Mouse (Mus musculus): ENCODE data around the gene Aco2.

The Aco2 gene

DNA sequence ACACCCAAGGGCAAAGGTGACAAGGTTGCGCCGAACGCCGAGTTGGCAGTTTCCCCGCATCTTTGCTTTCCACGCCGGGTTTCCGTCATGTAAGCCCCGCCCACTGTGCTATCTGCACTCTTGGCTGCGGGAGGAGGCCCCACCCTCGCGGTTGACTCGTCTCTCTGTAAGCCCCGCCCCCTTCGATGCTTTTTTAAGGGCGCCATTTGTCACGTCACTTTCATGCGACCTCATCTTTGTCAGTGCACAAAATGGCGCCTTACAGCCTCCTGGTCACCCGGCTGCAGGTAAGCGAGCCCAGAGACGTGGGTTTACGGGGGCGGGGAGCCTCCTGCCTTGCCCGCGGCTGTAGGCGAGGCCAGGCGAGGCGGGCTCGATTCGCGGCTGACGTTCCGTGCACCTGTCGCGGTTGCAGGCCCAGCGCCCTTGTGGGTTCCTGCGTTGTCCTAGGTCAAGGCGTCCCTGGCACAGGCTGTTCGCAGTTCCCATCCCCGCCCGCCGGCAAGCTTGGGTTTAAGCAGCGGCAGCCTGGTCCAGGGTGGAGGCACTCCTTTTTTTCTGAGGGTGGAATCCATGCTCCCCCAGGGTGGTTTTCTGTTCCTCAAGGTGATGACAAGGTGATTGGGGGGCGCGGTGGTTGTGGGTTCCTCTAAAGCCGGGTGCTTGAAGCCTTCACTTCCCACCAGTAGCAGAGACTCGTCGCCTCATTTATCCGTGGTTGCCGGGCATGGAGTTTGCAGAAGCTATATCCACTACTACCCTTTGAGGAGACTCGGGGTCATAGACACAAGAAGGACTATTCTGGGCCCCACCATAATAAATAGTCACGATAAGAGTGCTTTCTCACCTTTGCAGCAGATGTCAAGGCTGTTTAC, at the start of gene Aco2:
TSS of gene Aco2 (plus strand) at position 48 of the 875 bp plus-strand sequence.
- DNase-seq (ENCODE audit: low spot score): peak; percentile 99

DNA sequence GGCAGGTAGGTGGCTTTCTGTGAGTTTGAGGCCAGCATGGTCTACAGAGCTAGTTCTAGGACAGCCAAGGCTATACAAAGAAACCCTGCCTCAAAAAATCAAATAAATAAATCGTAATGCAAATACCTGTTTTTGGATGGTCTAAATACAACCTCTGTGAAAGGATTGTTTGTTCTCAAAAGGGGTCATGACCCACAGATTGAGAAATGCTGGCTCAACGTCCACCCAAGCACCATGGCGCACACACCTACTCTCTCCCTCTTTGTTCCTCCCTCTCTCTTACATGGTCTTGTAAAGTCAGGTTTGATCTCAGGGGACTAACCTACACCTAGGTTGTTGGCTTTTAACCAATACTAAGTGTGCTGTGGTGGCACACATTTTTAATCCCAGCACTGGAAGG, 49.5 kb upstream of the Aco2 start:
- no peak for DNase-seq (ENCODE audit: low spot score)

DNA sequence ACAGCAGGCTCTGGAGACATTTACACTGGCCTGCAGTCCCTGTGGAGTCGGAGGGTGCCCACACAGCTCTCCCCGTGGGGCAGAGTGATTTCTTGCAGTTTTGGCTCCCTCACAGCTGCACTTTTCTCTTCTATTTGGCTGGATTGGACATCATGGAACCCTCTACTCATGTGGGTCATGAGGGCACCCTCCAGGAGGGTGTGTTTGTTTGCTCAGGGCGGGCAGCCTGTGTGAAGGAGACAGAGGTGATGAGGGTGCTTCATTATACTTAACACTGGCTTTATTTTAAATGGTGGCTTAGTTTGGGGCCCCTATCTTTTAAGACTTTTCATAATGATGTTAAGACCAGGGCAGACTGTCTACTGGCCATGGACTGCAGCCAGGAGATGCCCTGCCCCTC, 47.3 kb upstream of the Aco2 start:
- DNase-seq (ENCODE audit: low spot score): no peak

DNA sequence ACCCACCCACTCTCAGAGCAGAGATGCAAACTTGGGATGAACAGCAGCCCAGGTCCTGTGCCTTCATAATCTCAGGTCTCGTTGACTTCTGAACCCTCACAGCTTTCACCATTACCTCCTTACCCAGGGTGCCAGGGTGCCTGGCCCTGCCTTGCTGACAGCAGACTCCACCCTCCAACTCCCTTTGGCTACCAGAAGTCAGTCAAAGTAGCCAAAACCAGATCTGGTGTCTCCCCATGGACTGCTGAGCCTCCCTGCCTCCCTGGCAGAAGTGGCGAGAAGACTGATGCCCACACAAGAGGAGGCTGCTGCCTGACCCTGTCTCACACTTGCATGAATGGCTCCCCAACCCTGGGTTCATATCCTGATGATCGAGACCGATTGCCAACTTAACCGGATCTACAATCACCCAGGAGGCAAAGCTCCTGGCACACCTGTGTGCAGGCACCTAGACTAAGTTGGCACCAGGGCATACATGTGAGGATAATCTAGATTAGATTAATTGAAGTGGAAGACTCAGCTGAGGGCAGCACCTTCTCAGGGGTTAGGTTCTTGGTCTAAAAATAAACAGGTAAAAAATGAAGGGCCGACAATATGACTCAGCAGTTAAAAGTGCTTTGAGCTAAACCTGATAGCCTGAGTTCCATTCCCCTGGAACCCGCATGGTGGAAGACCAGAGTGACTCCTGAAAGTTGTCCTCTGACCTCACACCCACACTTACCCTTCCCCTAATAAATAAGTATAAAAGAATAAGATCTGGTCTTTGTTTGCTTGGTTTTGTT, 43.5 kb upstream of the Aco2 start:
- no peak for DNase-seq (ENCODE audit: low spot score)

DNA sequence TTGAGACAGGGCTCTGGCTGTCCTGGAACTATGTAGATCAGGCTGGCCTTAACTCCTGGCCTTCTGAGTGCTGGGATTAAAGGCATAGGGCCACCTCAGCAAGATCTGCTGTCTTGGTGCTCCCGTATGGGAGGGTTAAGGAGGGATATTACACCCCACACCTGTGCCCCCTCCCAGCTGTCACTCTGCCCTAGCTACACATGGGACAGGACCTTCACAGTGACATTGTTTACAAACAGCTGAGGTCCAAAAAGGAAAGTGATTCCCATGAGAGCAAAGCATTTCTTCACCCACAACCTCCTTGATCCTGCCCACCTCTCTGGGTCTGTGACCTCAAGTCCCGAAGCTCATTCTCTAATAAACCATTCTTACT, 42.9 kb upstream of the Aco2 start:
- no peak for DNase-seq (ENCODE audit: low spot score)

DNA sequence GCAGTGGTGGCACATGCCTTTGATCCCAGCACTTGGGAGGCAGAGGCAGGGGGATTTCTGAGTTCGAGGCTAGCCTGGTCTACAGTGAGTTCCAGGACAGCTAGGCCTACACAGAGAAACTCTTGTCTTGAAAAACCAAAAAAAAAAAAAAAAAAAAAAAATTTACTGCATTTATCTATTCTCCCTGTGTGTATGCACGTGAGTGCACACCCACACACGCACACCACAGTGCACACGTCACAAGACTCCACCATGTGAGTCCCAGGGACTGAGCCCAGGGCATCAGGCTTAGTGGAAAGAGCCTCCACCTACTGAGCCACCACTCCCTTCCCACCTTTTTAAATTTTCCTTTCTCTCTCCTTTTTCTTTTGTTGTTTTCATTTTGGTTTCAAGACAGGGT, 41.6 kb upstream of the Aco2 start:
- no peak for DNase-seq (ENCODE audit: low spot score)

DNA sequence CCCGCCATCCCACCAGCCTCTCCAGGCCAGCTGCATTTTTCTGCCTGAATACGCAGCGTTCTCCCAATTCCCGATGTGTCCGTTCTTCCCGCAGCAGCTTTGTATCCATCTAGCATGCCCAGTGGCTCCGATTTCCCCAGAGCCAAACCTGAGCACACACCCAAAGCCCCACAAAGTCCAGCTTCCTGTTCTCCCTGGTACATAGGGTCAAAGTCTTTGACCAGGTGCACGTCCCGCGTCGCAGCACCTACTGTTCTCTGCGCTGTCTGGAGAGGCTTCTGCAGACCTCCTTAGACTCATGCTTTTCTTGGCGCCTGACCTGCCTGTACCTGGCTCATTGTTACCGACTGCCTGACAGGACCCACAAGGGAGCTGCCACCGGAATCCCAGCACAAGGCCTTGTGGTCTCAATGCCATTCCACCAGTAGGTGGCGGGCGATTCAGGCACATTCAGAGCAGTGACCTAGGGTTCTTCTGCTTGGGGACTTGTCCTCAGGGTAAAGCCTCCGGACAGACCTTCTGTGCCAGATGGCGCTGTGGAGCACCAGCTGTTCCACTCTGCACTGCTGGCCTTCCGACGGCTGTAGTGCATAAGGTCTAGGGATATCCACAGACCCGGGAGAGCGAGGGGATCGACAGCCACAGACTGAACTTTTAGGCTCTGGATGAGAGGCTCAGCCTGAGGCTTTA, 40.8 kb upstream of the Aco2 start:
- peak; percentile 86 for DNase-seq (ENCODE audit: low spot score)

DNA sequence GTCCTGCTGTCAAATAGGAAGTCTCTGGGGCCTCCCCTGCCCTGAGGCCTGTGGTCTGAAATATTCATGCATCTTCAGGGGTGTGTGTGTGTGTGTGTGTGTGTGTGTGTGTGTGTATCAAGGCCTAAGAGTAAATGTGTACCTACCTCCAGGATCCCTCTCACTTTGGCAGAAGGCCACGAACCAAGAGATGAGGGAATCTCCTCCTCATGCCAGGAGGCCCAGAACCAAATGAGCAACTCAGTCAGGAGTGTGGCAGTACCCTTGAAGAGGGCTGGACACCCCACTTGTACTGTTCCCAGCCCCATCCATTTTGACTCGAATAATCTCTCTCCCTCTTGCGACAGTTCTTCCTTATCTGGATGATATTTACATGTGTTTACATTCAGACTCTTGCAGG, 39.9 kb upstream of the Aco2 start:
- DNase-seq (ENCODE audit: low spot score): no peak

DNA sequence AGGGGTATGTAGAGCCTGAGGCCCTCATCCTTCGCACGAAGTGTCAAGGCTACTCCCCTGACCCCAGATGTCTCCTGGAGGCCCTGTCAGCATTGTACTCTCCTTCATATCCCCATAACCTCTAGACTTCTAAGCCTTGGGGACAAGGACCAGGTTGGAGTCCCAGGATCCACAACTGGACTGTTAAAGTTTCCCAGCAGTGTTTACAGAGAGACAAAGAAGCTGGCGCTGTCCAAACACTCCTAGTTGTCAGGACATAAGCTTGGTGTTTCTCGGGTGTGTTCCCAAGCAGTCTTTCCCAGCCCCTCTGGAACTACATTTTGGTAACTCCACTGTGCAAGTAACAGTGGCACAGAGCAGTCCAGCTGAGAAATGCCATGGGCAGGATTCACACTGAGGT, 38.6 kb upstream of the Aco2 start:
- DNase-seq (ENCODE audit: low spot score): no peak

DNA sequence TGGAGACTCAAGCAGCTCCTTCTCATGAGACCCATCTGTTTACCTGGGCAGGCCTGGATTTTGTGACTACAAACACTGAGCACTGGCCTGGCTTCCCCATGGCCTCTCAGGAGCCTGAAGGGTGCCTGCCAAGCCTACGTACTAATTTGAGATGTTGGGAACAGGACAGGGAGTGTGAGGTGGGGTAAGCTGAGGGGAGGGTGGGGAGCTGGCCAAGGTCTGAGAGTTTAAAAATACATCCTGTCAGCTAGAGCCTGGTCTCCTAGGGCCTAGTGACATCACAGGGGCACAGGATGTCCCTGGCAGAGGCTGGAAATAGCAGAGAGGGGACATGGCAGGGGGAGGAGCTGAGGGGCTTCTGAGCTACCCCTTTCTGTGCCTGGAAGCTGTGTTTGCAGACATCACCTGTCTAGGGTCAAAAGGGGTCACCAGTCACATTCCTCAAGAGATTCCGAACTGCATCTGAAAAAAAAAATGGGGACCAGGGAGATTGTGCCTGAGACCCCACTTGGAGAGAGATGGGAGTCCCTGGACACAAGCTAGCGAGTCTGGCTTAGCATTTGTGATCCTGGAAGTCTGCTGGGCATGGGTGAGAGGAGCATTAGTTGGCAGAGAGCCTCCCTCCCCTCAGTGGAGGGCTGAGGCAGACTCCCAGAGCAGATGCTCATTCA, 37.8 kb upstream of the Aco2 start:
- DNase-seq (ENCODE audit: low spot score): no peak

DNA sequence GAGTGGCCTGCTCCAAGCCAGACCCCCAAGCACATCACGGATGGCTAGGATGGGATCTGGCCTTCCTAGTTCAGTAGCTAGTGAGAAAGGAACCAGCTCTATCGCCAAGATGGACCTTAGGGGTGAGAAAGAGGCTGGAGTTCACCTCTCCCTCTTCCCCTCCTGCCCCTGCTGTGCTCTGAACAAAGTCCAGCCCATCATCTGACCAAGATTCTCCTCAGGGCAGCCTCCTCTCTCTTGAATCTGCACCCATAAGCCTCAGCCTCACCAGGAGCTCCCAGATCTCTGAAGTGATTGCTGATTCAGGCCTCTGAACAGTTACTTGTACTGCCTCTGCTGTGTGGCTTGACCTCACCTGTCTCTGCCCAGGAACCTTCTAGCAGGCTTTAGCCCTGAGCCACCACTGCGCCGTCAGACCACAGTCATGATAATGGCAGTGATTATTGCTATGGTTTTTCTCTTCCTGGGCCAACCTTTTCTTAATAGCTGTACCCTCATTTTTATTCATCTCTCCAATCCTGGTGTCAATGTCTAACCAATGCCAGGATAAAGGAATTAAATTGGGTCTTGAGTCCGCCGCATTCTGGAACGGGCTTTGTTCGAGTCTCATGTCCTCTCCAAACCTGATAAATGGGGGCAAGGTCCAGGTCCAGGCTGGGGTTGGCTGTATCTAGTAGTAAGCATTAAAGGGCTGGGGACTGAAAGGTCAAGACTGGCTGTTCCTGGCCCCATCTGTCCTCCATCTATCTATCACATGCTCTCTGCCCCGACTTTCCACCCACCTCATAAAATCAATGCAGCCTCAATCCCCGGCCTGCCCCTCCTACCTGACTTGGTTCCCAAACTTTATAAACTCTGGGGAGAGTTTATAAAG, 36.9 kb upstream of the Aco2 start:
- no peak for DNase-seq (ENCODE audit: low spot score)

DNA sequence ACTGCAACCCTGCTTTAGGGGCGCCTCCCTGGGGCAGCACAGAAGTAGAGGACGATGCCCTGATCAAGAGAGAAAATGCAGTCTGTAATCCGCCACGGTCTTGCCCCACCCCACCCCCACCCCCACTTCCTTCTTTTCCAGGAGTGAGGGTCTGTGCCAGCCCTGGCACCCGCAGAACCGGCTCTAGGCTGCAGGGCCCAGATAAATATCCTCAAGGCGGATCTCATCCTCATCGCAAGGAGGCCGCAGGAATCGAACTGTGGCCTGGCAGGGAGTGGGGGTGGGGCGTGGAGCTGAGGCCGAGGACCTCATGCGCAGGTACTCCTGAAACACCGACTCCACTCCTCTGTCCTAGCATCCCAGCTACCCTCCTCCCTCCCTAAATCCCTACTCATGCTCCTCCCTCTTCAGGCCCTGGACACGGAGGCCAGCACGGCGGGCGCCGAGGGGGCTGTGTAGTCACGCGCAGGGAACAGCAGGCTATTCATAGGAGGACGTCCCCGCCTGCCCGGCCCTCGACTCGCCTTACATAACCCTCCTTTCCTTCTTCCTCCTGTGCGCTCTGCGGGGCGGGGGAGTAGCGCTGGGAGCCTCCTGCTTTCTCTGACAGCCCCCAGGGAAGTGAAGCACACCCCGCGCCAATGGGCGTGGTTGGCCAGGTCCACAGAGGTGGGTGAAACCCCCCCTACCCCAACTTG, 35.8 kb upstream of the Aco2 start:
- DNase-seq (ENCODE audit: low spot score): peak; percentile 64

DNA sequence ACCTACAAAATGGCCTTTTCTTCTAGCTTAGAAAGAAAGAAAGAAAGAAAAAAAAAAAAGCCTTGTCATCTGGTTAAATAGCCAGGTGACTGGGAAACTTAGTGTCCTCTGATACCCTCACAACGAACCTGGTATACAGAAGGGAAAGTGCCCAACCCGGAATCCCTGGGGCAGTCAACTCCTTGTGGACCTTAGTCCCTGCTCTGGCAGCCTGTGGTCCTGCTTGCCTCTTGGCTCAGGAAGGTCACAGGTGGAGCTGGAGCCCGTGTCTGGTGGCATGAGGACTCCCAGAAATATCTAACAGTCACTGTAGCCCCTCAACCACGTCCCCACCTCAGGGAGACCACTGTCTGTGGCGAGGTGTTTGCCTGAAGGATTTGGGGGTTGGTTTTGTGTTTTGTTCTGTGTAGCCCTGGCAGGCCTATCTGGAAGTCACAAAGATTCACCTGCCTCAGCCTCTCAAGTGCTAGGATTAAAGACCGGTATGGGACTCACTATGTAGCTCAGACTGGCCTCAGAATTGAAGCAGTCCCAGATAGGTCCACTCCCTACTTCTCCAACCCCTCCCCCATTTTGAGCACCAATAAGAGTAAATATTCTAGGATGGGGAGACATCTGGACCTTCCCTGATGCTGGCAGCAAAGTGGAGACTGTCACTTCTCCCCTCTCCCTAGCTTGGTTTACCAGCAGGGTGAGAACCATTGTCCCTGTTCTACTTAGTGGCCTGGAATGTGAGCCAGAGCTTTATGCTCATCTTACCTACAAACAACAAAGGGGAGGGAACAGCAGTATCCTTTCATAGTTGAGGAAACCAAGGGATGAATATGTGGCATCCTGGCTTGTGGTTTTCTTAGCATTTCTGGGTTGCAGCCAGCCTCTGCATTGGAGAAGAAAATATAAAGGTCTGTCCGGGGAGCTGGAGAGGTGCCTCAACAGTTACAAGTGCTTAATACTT, 34.9 kb upstream of the Aco2 start:
- no peak for DNase-seq (ENCODE audit: low spot score)

DNA sequence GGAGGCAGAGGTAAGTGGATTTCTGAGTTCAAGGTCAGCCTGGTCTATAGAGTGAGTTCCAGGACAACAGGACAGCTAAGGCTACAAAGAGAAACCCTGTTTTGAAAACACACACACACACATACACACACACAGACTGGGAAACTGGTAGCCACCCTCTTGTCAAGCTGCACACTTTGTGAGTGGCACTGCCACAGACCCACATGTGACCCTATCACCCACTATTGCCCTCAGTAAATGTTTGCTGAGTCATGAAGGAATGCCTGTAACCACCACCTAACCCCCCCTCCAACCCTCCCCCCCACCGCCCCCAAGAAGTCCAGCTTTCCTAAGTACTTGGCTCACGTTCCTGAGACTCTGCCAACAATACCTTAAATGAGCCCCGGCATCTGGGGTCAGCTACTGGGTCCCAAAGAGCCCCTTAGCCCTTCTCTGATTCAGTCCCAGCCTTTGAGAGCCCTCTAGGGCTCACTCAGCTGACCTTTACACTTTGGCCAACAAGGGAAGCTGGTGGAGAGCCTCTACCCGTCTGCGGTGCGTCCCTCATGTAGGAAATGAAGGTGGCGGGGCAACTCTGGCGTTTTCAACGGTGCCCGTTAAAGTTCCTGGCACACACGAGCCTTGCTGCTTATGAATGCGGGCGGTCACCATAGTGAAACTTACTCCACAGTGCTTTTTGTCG, 33.4 kb upstream of the Aco2 start:
- DNase-seq (ENCODE audit: low spot score): no peak

DNA sequence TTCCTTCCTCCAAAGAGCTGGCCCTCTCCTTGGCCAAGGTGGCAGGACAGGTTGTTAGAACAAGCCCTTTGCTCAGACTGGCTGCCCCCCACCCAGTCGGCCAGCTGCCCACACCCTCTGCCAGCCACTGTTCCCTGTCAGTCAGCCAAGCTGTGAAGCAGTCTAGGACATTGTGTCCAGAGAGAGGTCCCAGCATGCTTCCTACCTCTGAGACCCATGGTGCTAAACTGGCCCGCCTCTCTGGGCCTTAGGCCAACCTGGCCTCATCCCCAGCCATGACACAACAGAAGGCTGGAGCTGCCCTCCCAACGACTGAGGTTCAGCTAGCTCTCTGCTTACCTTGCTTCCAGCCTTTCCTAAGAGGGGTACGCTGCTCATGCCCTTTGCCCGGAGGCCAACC, 32.5 kb upstream of the Aco2 start:
- DNase-seq (ENCODE audit: low spot score): peak; percentile 54

DNA sequence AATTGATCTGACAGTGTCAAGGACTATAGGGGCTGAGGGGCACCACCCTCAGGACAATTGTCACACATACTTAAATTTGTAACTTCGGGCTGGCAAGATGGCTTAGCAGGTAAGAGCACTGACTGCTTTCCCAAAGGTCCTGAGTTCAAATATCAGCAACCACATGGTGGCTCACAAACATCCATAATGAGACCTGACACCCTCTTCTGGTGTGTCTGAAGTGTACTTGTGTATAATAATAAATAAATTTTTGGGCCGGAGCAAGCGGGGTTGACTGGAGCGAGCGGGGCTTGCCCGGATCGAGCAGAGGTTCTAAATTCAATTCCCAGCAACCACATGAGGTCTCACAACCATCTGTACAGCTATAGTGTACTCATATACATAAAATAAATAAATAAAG, 31.8 kb upstream of the Aco2 start:
- no peak for DNase-seq (ENCODE audit: low spot score)

DNA sequence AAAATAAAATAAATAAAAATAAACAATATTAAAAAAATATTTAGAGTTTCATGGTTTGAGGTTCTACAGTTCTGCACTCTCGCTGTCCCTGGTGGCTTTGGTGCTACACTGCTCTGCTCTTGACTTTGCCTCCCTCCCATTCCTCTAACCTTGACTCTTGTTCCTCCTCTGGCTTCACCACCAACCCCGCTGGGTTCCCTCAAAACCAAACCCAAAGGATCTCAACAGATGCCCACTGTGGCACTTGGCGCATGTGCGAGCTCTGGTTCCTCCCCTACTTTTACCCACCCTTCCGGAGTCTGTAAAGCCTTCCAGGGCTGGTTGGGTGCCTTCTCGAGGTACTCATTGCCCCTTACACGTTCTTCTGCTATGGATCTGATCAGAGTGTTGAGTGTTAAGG, 29.8 kb upstream of the Aco2 start:
- no peak for DNase-seq (ENCODE audit: low spot score)

DNA sequence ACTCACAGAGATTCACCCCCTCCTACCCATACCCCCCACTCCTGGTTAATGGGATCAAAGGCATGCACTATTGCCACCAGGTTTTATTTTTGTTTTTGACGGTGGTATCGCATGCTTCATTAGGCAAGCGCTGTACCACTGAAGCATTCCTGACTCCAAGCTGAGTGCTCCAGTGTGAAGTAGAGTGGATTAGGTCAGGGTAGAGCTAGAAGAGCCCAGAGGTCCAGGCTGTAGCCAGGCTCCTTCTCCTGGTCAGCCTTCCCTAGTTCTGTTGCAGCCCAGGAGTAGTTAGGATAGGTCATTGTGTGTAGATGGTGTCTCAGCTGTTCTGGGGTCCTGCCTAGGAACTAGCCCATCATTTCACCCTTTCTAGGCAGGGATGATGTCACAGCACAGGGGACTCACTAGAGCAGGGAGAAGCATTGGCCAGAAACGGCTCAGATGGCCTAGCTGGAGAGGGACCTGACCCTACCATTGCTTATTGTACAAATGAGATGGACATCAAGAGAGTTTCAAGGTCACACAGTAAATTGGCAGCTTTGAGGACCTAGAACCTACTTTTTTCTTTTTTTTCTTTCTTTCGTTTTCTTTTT, 27.0 kb upstream of the Aco2 start:
- DNase-seq (ENCODE audit: low spot score): no peak

DNA sequence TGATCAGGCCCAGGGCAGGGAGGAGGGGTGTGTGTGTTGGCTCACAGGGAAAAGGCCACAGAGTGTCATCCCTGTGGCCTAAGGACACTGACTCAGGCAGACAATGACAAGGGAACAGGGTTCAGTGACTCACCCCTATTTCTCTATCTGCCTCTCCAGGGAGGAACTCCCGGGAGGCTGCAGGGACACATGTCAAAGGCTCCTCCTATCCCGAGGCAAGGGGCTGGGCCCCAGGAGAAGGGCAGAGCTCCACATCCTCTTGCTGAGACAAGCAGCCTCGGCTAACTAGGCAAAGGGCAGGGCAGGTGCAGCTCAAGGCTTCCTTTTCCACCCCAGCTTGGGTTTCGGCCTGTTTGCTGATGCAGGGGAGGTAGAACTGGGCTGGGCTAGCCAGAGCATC, 26.4 kb upstream of the Aco2 start:
- DNase-seq (ENCODE audit: low spot score): peak; percentile 31

Measured in urinary bladder, postnatal 25 days (tissue).